Mouse (Mus musculus): ENCODE results near the gene Fgf3.

Fgf3 gene

DNA sequence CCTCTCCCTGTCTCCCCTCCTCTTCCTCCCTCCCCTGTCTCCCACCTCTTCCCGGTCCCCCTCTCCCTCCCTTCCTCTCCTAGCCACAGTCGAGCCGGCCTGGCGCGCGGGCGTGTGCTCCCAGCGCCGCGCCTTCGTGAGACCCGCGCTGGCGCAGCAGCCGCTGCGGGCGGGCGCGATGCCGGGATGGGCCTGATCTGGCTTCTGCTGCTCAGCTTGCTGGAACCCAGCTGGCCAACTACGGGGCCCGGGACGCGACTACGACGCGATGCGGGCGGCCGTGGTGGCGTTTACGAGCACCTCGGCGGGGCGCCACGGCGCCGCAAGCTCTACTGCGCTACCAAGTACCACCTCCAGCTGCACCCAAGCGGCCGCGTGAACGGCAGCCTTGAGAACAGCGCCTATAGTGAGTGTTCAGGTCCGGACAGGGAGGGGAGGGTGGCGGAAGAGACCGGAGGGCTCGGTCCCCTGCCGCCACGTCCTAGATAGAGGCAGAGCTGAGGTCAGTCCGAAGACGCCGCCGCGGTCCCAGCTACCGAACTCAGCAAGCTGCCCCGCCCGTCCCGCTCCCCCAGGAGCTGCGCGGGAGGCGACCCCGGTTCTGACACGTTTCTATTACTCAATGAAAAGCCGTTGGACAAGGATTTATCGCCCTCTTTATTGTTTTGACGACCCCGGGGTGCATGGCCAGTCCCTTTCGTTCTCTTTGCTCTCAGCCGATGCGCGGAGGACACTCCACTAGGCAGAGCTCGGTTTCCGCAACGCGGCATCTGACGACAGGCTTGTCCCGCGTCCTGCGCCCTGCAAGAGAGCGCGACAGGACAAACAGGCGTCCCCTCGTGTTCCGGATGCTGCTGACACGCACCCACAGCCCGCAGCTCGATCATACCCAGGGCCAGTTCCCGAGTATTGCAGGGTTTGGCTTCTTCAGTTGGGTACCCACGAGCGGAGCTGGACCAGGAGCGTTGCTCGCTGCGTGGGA is 930 bp downstream of the Fgf3 start:
- CTCF ChIA-PET, result interaction anchor here (0.5 to 4.0 kb wide), 27 partner anchors 7 to 251 kb away, joined by 3 to 22 read pairs (median 4); no protein-coding TSS in a partner anchor
- POLR2A ChIA-PET, result interaction anchor here (0.7 to 50.1 kb wide), 32 partner anchors 10 to 257 kb away, joined by 3 to 1932 read pairs (median 5); partner anchors contain the start of genes Ccnd1 (in 1 of the 4), Fadd (in 1 of the 4), Fgf15 (in 1 of the 4) and Fgf4 (in 1 of the 4)

DNA sequence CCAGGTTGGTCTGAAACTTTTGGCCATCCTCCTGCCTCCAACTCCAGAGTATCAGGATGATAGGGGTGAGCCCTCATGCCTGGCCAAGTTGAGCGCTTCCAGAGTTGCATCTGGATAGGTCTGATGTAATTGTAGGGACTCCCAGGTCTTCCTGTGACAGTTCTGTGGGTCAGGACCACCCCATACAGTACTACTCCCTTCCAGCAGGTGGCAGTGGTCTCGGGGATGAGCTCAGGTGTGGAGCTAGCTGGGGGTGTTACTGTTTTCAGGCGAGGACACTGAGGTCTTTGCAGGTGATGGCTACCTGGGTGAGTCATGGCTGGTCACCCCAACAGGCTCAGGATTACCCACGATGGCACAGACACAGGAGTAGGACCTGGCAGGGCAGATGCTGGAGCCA is 8.3 kb downstream of the Fgf3 start:
- POLR2A ChIA-PET, result interaction anchor here in 3 of 4 experiments (0.6 to 50.1 kb wide), 17 partner anchors 9 to 95 kb away, joined by 3 to 1932 read pairs (median 4); partner anchors contain the start of gene Fgf3 (in 1 of the 3)
- CTCF ChIA-PET, result interaction anchor here (0.5 to 2.3 kb wide), 71 partner anchors 8 to 303 kb away, joined by 3 to 34 read pairs (median 4); partner anchors contain the start of genes Fgf3 (in 3 of the 4), Fadd (in 1 of the 4) and LTO1 (in 1 of the 4)

DNA sequence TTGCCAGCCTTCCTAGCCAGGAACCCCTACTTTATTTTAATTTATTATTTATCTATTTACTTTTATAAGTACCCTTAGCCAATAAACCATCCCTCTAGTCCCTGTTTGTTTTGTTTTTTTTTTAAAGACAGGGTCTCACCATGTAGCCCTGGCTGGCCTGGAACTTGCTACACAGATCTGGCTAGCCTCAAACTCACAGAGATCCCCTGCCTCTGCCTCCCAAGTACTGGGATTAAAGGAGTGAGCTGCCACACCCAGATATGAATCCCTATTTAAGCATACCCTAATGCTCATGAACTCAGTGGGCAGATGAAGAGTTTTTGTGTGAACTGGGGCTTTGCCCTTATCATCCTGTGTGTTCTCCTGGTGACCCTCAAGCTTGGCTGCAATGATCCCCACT is 9.2 kb downstream of the Fgf3 start, which contains the start of gene Fgf4:
Gene Fgf4 (plus strand): TSS at position 301 of the 400 bp plus-strand sequence.
- ChIA-PET POLR2A (interaction anchor here in 2 of 4 experiments (1.0 to 50.1 kb wide), 8 partner anchors 9 to 94 kb away, joined by 3 to 1932 read pairs (median 10); partner anchors contain the start of gene Fgf3 (in 1 of the 2)), CTCF (interaction anchor here in 3 of 4 experiments (0.6 to 2.3 kb wide), 7 partner anchors 17 to 55 kb away, joined by 3 to 21 read pairs (median 3); no protein-coding TSS in a partner anchor)

DNA sequence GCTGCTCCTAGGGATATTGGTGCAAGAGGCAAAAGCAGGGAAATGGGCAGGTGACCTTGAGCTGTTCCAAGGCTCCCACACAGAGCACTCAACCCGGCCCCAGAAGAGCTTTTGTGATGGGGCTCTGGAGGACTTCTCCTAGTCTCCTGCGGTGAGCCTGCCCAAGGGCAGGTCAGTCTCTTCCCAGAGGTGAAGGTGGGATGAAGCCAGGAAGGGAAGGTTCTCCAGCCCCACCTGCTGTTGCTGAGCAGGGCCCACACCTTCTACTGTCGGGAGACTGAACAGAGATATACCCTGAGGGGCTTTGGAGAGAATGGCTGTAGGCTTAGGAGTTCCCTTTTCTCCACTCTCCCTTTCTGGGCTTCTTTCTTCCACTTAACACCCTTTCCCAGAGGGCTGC is 13.4 kb downstream of the Fgf3 start:
- POLR2A ChIA-PET, result interaction anchor here in 3 of 4 experiments (0.5 to 50.1 kb wide), 25 partner anchors 10 to 745 kb away, joined by 3 to 1932 read pairs (median 5); partner anchors contain the start of gene Fgf3 (in 2 of the 3)
- CTCF ChIA-PET, result interaction anchor here (0.6 to 1.7 kb wide), 13 partner anchors 9 to 75 kb away, joined by 3 to 14 read pairs (median 3); no protein-coding TSS in a partner anchor

- ChIA-PET CTCF (interaction anchor here in 3 of 4 experiments (0.7 to 4.2 kb wide), 7 partner anchors 9 to 66 kb away, joined by 3 to 16 read pairs (median 5); no protein-coding TSS in a partner anchor), POLR2A (interaction anchor here (0.7 to 50.1 kb wide), 20 partner anchors 8 to 282 kb away, joined by 3 to 1932 read pairs (median 6); partner anchors contain the start of genes Fgf3 (in 2 of the 4) and Fgf4 (in 2 of the 4))
These were observed 17.1 kb downstream of the Fgf3 start for GRCm38 (mm10) chr7:144854966-144855365.

- CTCF ChIA-PET, result interaction anchor here (0.5 to 4.2 kb wide), 32 partner anchors 9 to 1804 kb away, joined by 3 to 12 read pairs (median 4); no protein-coding TSS in a partner anchor
- POLR2A ChIA-PET, result interaction anchor here (0.5 to 50.1 kb wide), 62 partner anchors 8 to 1257 kb away, joined by 3 to 1932 read pairs (median 6); partner anchors contain the start of genes Fgf3 (in 3 of the 4), Ccnd1 (in 2 of the 4), Fgf4 (in 2 of the 4) and Cars (in 1 of the 4)
These were observed 19.3 kb downstream of the Fgf3 start for GRCm38 (mm10) chr7:144857158-144857557.

DNA sequence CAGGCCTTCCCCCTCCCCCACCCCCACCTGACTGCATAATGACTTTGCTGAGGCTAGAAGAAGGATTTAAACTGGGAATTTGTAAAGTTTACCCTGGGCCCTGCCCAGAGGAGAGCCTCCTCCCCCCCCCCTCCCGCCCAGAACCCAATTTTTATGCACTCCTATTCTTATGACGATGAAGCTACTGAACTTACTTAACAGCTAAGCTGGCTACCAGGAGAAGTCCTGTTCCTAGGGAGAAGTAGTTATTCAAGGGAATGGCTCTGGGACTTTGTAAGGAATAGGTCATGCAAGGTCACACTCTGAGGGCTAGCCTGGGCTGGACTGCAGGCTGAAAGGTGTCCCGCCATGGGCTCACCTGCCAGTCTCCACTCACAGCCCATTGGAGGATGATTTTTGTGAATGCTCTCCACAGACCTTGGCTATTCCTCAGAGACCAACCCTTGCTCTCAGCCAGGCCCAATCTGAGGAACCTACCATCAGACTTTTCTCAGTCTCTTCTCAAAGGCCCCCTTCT is 20.0 kb downstream of the Fgf3 start:
- POLR2A ChIA-PET, result interaction anchor here (0.5 to 50.1 kb wide), 62 partner anchors 9 to 1795 kb away, joined by 3 to 1932 read pairs (median 6); partner anchors contain the start of genes Fgf3 (in 3 of the 4), Ccnd1 (in 2 of the 4), Fgf4 (in 2 of the 4) and Tpcn2 (in 2 of the 4)

GRCm38 (mm10) chr7:144858702-144859101 is 20.8 kb downstream of the Fgf3 start:
- ChIA-PET CTCF (interaction anchor here in 1 of 4 experiments (1.3 kb wide), 1 partner anchor 48 kb away, joined by 3 read pairs; no protein-coding TSS in a partner anchor), POLR2A (interaction anchor here (0.6 to 50.1 kb wide), 14 partner anchors 9 to 283 kb away, joined by 3 to 1932 read pairs (median 10); partner anchors contain the start of genes Fgf3 (in 2 of the 4), Fadd (in 1 of the 4) and Fgf4 (in 1 of the 4))

More for the DNA sequence above, 20.0 kb downstream of the Fgf3 start:
- CTCF ChIA-PET, result interaction anchor here (0.5 to 4.2 kb wide), 22 partner anchors 10 to 1146 kb away, joined by 3 to 25 read pairs (median 5); no protein-coding TSS in a partner anchor

- ChIA-PET POLR2A (interaction anchor here in 3 of 4 experiments (0.7 to 50.1 kb wide), 19 partner anchors 10 to 351 kb away, joined by 3 to 1932 read pairs (median 5); partner anchors contain the start of genes Fgf4 (in 2 of the 3) and Fgf3 (in 1 of the 3)), CTCF (interaction anchor here in 2 of 4 experiments (0.8 to 2.6 kb wide), 4 partner anchors 15 to 34 kb away, joined by 3 to 14 read pairs (median 4); no protein-coding TSS in a partner anchor)
These were observed 23.3 kb downstream of the Fgf3 start for GRCm38 (mm10) chr7:144861056-144861768.

DNA sequence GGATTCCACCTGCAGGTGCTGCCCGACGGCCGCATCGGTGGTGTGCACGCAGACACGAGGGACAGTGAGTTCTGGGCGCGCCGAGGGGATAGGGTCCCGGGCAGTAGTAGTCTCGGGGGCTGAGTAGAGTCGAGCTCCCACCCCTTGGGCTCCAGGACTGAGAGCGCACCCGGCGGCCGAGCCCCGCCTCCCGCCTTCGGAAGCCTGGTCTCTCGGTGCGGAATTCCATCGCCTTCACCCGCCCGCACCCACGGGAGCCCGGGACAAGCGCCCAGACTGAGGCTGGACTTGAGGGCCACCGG is 23.8 kb downstream of the Fgf3 start:
- ChIA-PET POLR2A (interaction anchor here in 3 of 4 experiments (0.7 to 50.1 kb wide), 17 partner anchors 10 to 351 kb away, joined by 3 to 1932 read pairs (median 5); partner anchors contain the start of genes Fgf3 (in 1 of the 3) and Fgf4 (in 1 of the 3)), CTCF (interaction anchor here in 2 of 4 experiments (0.8 to 2.6 kb wide), 4 partner anchors 16 to 34 kb away, joined by 3 to 14 read pairs (median 4); no protein-coding TSS in a partner anchor)

- CTCF ChIA-PET, result interaction anchor here in 2 of 4 experiments (0.6 to 2.6 kb wide), 5 partner anchors 16 to 45 kb away, joined by 3 to 14 read pairs (median 3); no protein-coding TSS in a partner anchor
- POLR2A ChIA-PET, result interaction anchor here in 3 of 4 experiments (0.6 to 50.1 kb wide), 16 partner anchors 9 to 350 kb away, joined by 3 to 1932 read pairs (median 4); partner anchors contain the start of genes Fgf3 (in 1 of the 3) and Fgf4 (in 1 of the 3)
These were observed 24.2 kb downstream of the Fgf3 start for GRCm38 (mm10) chr7:144862126-144862525.

DNA sequence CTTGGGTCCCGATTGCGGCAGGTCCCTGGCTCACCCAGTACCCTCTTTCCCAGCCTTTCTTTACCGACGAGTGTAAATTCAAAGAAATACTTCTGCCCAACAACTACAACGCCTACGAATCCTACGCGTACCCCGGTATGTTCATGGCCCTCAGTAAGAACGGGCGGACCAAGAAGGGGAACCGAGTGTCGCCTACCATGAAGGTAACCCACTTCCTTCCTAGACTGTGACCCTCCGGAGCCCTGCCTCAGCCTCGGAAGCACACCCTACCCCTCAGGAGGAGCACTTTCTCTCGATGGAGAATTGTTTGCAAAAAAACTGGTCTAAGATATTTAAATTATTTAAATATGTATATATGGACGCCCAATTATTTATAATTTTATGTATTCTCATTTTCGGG is 24.8 kb downstream of the Fgf3 start:
- POLR2A ChIA-PET, result interaction anchor here in 3 of 4 experiments (0.6 to 50.1 kb wide), 12 partner anchors 6 to 65 kb away, joined by 4 to 1932 read pairs (median 6); partner anchors contain the start of genes Fgf4 (in 2 of the 3) and Fgf3 (in 1 of the 3)
- CTCF ChIA-PET, result interaction anchor here in 2 of 4 experiments (0.6 to 3.6 kb wide), 3 partner anchors 17 to 45 kb away, joined by 3 to 11 read pairs (median 5); no protein-coding TSS in a partner anchor

- ChIA-PET POLR2A (interaction anchor here (0.9 to 50.1 kb wide), 23 partner anchors 6 to 377 kb away, joined by 3 to 1932 read pairs (median 11); partner anchors contain the start of genes Fgf3 (in 2 of the 4), Fgf4 (in 2 of the 4) and Ccnd1 (in 1 of the 4)), CTCF (interaction anchor here in 2 of 4 experiments (1.5 to 3.6 kb wide), 3 partner anchors 16 to 26 kb away, joined by 3 to 11 read pairs (median 6); partner anchors contain the start of gene Fgf4 (in 1 of the 2))
These were observed 25.3 kb downstream of the Fgf3 start for GRCm38 (mm10) chr7:144863196-144863595.

- POLR2A ChIA-PET, result interaction anchor here (0.6 to 50.1 kb wide), 53 partner anchors 7 to 1264 kb away, joined by 3 to 1932 read pairs (median 5); partner anchors contain the start of genes Ccnd1 (in 2 of the 4), Fgf3 (in 2 of the 4), Fgf4 (in 2 of the 4) and Cars (in 1 of the 4)
- CTCF ChIA-PET, result interaction anchor here (0.7 to 3.6 kb wide), 14 partner anchors 8 to 151 kb away, joined by 3 to 19 read pairs (median 4); partner anchors contain the start of gene Fgf4 (in 1 of the 4)
These were observed 26.3 kb downstream of the Fgf3 start for GRCm38 (mm10) chr7:144864160-144864670.

GRCm38 (mm10) chr7:144867161-144867560 is 29.3 kb downstream of the Fgf3 start:
- CTCF ChIA-PET, result interaction anchor here (0.6 to 1.7 kb wide), 11 partner anchors 9 to 91 kb away, joined by 3 to 12 read pairs (median 4); no protein-coding TSS in a partner anchor
- POLR2A ChIA-PET, result interaction anchor here (0.8 to 50.1 kb wide), 26 partner anchors 6 to 393 kb away, joined by 3 to 1932 read pairs (median 6); partner anchors contain the start of genes Fgf3 (in 4 of the 4), Fgf4 (in 2 of the 4) and Fadd (in 1 of the 4)

Measured in embryonic stem cell, embryonic (primary cell).